Mouse (Mus musculus): ENCODE data around the gene Zcwpw1.
A peak's percentile ranks its signal among the peaks of the same experiment; 100 is the strongest.

Gene Zcwpw1

GRCm38 (mm10) chr5:137756106-137756505 lies 31.5 kb upstream of the Zcwpw1 start:
- no peak for DNase-seq

- DNase-seq = peak; percentile 88
Observed at GRCm38 (mm10) chr5:137756882-137757661, 30.5 kb upstream of the Zcwpw1 start.

GRCm38 (mm10) chr5:137757887-137758286 lies 29.7 kb upstream of the Zcwpw1 start:
- DNase-seq = no peak

- DNase-seq = no peak
Observed at GRCm38 (mm10) chr5:137758921-137759534, 28.6 kb upstream of the Zcwpw1 start.

GRCm38 (mm10) chr5:137759971-137760412 lies 27.6 kb upstream of the Zcwpw1 start:
- peak; percentile 74 for DNase-seq

GRCm38 (mm10) chr5:137764609-137765340 lies 22.8 kb upstream of the Zcwpw1 start:
- no peak for DNase-seq

- peak; percentile 27 for DNase-seq
Observed at GRCm38 (mm10) chr5:137766270-137766669, 21.3 kb upstream of the Zcwpw1 start.

- no peak for DNase-seq
Observed at GRCm38 (mm10) chr5:137768475-137768874, 19.1 kb upstream of the Zcwpw1 start.

GRCm38 (mm10) chr5:137770709-137771108 lies 16.9 kb upstream of the Zcwpw1 start:
- DNase-seq = peak; percentile 59

GRCm38 (mm10) chr5:137772755-137773154 lies 14.8 kb upstream of the Zcwpw1 start:
- no peak for DNase-seq

GRCm38 (mm10) chr5:137775587-137776290 lies 11.9 kb upstream of the Zcwpw1 start:
- DNase-seq = no peak

GRCm38 (mm10) chr5:137776408-137776918 lies 11.1 kb upstream of the Zcwpw1 start:
- DNase-seq = no peak

- DNase-seq = no peak
Observed at GRCm38 (mm10) chr5:137777267-137777845, 10.2 kb upstream of the Zcwpw1 start.

GRCm38 (mm10) chr5:137778635-137779034 lies 9.0 kb upstream of the Zcwpw1 start, which contains the start of gene Ppp1r35:
Gene Ppp1r35, plus strand, starts transcription at chr5:137778849.
- DNase-seq = peak; percentile 99

GRCm38 (mm10) chr5:137779053-137779933 lies 8.3 kb upstream of the Zcwpw1 start:
- DNase-seq = peak; percentile 56

- DNase-seq = no peak
Observed at GRCm38 (mm10) chr5:137781661-137782060, 5.9 kb upstream of the Zcwpw1 start.

GRCm38 (mm10) chr5:137782776-137783522 lies 4.6 kb upstream of the Zcwpw1 start:
- DNase-seq = no peak

GRCm38 (mm10) chr5:137783901-137784540 lies 3.6 kb upstream of the Zcwpw1 start:
- DNase-seq = no peak

GRCm38 (mm10) chr5:137784546-137784945 lies 3.1 kb upstream of the Zcwpw1 start:
- DNase-seq = no peak

Measured in embryo, embryonic 11 days (tissue).